Mouse (Mus musculus) bone marrow, adult 2 months (tissue): Measurements from ENCODE around the gene Ip6k1.

Source experiments
- CTCF ChIP-seq: fragments of 200-500 bp; IDR thresholded peaks from 2 replicates; pipeline ENCODE4 v1.5.1; 2011; ENCODE audit warnings: low read length, control low read depth; ENCODE audit not compliant: control insufficient read depth, insufficient read depth
- POLR2A ChIP-seq: fragments of 200-500 bp; IDR thresholded peaks from 2 replicates; pipeline ENCODE4 v1.6.1; 2011; ENCODE audit warnings: low read depth, mild to moderate bottlenecking, control low read depth, low read length, borderline replicate concordance; ENCODE audit not compliant: control insufficient read depth

- TF ChIP-seq CTCF (0 out of 2 replicates have a peak, but pooled peaks have one; percentile 6), POLR2A (peak; percentile 93)
Measured at GRCm38 (mm10) chr9:107985131-107986119, 16.9 kb upstream of the Ip6k1 start, which contains the start of gene Inka1.
